Mouse (Mus musculus) urinary bladder, postnatal 4 days (tissue): ENCODE data around the gene Trap1.
"Not testable (repeated sequence)": the region's sequence is repeated elsewhere in the genome, so short reads cannot be mapped to it uniquely, and the experiment has no call there.

Source experiments
- DNase-seq, 2 experiments: peaks; one replicate each; pipeline ENCODE4 v3.0.0; 2021 to 2022; ENCODE audit warnings: low spot score in 2 of 2

Gene Trap1

DNA sequence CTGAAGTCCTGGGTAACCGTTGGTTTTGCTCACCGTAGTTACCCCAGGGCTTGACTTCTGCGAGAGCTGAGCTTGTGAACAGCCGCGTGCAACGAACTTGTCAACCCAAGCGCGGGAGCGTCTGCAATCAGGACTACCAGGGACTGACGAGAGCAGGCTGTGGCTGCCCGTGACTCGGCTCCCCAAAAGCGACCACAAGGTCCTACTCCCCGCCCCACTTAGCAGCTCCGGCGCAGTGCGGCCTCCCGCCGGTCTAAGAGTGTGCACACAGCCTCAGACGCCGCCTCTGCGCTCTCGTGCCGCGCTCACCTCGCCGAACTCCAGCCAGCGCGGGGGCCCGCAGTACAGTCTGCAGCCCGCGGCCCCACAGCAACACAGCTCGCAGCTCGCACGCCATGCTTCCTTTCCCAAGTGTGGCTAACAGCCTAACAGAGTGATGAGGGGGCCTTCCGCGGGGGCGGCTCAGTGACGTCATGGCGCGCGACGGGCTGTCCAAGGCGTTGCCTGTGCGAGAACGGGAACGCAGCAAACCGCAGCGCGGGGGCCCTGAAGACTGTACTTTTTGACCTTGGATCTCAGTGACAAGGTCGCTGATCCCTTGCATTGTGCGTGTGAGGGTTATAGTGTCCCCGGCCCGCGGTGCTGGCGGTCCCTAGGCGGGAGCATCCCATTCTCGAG, at the start of gene Trap1:
Trap1 (minus strand) TSS at position 444 of the 678 bp plus-strand sequence.
- peak; percentile 89 to 95 for DNase-seq

DNA sequence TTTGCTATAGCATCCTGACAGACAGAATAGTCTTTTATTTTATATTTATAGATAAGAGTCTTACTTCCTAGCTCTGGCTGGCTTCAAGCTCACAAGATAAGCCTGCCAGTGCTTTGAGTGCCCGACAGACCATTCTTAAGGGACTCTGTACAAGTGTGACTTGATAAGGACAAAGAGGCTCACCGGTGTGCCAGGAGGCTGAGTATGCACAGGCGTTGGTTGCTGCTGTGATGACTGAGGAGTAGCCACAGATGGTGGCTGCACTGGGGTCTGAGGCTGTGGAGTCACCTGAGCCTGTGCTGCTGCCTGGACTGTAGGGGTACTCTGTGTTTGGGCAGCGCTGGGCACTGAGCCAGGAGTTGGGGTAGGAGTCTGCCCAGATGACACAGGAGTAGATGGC, 39.4 kb upstream of the Trap1 start:
- DNase-seq: no peak

DNA sequence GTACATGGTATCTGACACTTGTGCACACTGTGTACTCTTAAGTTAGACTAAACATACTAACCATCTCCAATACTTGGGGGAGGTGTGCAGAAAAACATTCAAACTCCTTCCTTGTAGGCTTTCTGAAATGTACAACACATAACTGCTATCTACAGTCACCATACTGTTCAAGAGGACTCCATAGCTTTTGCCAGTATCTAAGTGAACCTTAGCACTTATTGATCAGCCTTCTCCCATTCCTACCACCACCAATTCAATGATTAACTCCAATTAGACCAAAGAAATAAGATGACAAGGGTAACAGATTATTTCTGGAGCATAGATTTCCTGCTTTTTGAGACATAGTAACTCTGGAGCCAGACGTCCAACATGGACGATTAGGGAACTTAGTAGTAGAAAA, 22.7 kb upstream of the Trap1 start:
- no peak for DNase-seq

DNA sequence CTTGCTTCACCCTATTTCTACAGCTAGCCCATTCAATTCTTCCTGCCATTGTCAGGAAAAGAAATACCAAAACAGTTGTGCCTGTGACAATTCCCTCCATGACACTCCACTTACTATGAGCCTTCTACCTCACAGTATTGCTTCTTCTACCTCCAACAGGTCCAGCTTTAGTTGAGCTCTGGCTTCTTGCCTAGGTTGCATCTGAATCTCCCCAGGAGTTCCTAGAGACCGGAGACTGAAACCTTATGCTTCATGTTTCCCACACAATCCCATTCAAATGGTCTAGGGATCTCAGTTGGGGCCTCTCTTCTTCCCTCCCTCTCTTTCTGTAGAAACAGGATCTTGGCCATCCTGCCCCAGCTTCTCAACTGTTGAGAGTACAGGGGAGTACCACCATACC, 19.9 kb upstream of the Trap1 start:
- no peak for DNase-seq

DNA sequence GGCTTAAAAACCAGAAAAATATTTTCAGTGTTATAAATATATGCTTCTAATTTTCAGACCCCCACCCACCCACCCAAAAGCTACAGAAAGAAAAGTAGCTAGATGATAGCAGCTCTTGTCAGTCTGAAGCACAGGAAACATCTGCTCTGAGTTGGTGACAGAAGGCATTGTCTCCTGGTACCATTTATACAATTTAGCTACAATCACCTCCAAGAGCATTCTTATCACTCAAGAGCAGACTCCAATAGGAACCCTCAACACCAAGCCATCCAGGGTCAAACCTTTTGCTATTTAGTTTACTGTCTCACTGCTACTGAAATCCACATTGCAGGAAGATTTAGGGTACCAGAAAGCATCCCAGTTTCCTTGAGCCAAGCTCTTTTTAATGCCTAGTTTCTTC, 19.3 kb upstream of the Trap1 start:
- DNase-seq: no peak

DNA sequence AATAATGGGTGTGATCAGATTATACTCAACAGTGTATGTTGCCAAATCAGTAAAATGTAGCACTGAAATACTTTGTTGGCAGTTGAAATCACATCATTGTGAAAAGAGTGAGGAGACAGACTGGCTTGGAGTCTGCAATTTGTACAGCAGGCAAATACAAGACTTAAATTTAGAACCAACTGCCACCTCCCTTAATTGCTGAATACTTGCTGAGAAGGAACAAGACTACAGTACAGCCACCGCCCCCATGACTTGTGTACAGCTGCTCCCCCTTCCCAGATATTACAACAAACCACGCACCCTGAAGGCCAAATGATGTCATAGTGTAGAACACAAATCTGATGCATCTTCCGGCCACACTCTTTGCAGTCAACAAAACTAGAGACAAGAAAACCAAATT, 18.5 kb upstream of the Trap1 start:
- no peak for DNase-seq

DNA sequence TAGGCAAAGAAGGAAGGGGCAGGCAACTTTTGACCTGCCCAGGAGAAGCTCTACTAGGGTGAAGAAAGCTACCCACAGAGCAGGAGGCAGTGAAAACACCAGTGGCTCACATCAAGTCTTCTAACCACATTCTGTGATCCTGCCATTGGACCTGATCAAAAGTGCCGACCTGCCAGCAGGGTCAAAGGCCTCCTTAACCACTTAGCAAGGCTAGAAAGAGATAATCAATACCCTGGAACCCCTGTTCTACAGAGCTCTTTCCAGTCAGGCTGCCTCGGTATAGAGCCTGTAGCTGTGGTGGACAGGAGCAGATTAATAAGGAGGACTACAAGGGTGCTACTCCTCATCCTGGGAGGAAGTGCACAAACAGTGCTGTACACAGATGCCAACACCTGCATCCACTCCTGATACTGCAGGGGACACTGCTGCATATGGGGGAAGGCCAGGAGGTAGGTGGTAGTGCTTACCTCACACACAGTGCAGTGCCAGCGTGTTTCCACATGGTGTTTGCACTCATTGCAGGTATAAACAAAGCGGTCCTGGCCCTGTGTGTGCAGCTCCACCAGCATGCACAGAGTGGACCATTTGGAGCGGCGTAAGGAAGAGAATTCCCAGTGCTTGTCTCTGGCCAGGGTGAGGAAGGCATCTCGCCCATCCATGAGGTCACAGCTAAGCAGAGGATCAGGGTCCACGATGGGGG, 9.7 kb upstream of the Trap1 start:
- no peak for DNase-seq

DNA sequence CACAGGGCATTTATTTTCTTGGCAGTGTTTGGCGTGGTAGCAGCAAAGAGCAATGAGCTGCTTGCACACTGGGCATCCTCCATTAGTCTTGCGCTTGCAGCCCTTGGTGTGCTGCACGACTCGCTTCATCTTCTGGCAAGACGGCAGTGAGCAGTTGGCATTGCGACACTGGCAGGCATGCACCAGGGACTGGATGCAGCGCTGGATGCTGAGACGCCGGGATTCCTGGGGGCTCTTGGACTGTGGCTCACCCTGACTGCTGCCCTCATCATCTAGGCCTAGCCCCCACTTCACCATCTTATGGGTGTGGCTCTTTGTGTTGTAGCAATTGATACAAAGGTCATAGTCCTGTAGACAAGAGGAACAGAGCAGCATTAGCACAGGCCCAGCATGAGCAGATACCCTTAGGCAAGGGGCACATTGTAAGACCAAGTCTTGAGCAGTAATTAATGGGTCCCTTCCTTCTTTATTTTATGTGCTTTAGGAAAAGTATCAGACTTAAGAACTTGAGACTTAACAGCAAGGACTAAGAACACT, 8.3 kb upstream of the Trap1 start:
- DNase-seq: no peak

DNA sequence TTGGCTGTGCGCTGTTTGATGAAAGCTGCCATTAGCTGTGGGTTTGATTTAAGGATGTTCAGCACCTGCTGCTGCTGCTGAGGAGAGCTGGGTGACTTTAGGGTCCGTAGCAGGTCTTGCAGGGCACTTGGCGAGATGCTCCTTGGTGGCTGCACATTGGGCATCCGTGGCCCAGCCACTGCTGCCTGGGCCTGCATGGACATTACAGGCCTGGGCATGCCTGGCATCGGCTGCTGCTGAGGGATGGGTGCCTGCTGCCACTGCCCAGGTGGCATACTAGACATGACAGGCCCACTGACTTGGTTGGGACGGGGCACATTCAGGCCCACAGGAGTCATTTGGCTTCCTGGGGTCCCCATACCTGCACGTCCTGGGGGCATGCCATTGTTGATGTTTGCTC, 7.4 kb upstream of the Trap1 start:
- DNase-seq: no peak

DNA sequence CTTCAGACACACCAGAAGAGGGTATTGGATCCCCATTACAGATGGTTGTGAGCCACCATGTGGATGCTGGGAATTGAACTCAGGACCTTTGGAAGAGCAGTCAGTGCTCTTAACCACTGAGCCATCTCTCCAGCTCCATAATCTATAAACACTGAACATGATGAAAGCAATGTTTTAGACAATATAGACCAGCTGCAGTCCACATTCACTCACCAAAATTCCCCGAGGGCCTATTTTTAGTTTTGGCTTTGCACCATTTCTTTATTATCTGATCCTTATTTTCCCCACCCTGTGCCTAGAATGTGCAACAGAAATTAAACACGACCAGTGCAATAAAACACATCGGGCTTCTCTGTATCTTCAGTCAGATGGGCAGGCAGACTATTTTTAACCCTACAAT, 2.8 kb upstream of the Trap1 start:
- DNase-seq: not testable (repeated sequence)

DNA sequence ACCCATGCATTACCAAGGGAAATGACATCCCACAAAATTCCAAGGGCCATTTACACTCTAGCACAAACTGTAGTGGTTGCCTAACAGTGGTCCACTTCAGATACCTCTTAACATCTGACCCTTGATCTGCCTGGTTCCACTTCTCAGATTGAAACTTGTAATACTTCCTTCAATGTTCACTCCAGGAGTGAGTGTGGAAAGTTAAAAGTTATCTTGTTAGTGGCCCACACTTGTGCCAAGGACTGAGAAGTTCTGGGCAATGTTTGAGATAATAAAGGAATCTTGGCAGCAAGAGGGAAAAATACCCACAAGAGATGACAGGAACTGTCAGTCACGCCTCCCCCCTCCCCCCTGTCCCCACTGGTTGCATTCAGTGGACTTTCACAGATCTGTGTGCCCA, 2.0 kb upstream of the Trap1 start:
- DNase-seq: no peak

DNA sequence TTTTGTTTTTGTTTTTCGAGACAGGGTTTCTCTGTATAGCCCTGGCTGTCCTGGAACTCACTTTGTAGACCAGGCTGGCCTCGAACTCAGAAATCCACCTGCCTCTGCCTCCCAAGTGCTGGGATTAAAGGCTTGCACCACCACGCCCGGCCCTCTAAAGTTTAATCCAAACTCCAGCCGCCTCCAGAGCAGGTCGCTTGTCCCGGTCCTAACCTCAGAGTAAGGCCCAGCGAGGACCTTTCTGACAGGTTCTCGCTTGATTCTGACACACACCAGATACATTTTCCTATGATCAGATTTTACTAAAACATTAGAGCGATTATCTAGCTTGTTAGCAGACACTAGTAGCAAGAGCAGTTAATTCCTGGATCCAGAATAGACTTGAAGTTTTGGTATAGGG, 675 bp upstream of the Trap1 start:
- not testable (repeated sequence) for DNase-seq

DNA sequence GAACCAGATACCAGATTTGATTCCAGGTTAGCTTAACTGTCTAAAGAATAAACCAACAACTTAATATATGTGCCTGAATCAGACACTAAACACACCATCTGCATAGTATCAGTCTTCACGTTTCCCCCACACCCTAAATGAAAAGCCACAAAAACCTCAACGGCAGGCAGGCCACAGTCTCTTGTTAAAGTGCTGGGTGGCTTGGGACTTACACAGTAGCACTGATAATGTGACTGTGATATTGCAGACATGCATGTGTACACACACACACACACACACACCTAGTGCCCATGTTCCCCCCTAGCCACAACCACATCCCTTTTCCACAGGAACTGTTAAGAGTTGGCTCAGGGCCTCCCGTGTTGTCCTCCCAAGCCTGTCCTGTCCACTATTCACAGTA, 2.8 kb downstream of the Trap1 start:
- no peak for DNase-seq

DNA sequence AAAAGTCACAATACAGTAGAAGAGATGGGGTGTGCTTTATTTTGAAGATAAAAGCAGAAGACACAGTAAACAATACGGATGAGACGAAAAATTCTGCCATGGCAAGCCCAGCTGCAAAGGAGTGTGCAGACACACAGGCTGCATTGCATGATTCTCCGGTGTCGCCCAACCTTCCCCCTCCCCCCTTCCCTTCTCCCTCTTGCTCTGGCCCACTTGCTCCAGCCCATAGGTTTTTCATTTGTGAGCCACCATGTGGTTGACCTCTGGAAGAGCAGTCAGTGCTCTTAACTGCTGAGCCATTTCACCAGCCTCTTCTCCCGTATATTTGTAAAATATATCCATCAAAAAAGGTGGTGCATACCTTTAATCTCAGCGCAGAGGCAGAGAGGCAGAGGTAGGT, 3.3 kb downstream of the Trap1 start:
- no peak for DNase-seq

DNA sequence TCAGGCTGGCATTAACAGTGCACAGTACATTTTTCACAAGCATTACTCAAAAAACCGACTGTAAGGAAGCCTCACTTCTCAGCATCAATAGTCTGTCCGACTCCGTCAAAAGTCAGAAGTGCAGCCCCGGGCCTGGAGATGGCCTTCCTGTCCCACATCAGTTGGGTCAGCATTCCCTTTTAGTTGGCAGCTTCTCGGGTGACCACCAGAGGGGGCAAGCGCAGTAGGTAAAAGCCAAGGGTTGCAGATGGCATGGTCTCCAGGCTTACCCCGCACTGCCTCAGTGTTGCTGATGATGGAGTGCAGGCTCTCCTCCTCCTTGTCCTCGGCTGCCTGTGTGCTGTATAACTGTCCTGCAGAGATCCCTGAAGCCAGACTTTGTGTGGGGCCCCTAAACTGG, 9.0 kb downstream of the Trap1 start:
- peak; percentile 43 to 69 for DNase-seq

DNA sequence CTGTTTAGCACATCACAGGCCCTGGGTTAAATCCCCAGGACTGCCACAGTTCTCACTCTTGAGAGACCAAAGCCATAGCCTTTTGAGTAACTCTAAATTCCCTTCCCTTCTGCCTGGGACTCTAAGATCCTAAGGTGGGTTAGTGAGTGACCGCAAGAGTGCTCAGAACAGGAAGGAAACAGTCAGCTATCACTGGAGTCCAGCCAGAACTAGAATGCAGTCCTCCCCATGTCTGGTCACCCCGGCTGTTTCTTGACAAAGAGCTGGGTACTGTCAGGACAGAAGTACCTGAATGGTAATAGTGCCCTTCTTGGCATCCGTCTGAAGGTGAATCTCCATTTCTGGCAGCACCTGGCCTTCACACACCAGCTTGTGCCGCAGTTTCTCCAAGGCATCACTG, 12.7 kb downstream of the Trap1 start:
- no peak for DNase-seq

DNA sequence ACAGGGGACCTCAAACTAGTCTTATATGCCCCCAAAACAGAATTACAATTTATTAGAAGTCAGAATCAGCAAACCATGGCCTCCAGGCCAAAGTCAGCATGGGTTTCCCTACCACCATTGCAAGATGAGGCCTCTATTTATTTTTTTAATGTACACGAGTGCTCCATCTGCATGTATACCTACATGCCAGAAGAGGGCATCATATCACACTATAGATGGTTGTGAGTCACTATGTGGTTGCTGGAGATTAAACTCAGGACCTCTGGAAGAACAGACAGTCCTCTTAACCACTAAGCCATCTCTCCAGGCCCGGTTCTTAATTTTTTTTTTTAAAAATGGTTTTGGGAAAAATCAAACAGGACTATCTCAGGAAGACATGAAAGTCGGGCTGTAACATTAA, 23.8 kb downstream of the Trap1 start:
- no peak for DNase-seq

DNA sequence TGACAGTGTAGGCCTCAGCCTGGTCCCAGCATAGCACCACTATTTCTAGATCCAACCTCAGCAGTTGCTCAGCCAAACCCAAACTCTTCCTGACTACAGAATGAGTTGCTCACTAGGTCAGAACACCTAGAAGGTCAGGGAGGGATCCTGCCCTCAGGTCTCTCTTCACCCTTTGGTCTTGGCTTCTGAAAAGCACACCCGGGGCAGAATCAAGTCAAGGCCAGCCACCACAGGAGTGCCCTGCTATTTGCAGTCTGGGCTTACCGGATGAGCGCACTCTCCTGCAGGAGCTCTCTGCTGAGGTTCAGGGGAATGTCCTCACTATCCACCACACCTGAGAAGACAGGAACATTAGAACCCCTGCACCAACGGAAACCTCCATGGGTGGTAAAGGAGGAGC, 25.0 kb downstream of the Trap1 start:
- no peak for DNase-seq

DNA sequence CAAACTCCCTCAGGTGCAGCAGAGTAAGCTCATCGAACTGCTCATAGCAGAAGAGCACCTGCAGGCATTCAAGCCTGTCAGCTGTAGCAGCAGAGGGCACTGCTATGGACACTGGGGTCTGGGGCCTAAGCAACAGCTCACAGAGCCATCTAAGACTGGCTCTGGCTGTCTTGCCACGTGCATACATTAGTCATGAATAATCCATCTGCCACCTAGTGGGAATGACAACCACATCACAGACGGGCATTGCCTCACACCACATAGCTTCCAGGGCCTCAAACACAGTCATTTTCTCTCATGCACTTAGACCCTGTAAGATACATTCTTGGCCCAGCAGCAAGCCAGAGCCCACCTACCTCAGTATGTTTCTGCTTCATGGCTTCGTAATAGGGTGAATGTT, 32.1 kb downstream of the Trap1 start:
- DNase-seq: no peak

DNA sequence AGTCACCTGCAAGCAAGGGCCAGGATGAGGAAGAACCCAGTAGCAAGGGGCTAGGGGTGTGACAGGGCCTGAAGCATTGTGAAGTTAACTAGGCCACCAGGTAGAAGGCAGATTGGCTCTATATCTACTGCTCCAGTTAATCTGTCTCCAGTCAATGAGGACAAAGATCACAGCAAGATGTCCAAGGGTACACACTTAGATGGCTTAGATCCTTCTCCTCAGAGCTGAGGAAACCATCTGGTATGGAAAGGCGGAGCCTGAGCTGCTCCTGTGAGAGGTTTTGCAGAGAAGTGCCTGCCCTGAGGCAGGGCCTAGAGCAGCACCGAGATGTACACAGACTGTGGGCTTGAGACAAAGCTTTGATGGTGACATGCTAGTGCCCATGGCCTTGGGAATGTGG, 33.5 kb downstream of the Trap1 start:
- no peak for DNase-seq

DNA sequence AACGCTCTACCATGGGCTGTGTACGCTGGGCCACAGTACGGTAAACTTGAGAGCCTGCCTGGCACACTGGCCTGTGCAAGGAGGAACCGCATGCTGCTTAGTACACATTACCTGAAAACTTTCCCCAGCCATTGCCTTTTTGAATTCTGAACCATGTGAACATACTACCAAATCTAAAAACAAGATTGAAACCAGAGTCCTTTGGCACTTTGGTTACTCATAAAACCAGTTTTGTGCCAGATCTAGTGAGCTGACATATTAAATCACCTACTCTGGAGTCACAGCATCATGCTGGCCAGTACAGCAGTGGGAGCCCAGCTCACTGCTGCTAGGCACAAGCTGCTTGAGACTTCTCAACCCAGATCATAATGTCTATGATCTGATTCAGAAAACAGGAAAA, 36.0 kb downstream of the Trap1 start:
- DNase-seq: no peak

DNA sequence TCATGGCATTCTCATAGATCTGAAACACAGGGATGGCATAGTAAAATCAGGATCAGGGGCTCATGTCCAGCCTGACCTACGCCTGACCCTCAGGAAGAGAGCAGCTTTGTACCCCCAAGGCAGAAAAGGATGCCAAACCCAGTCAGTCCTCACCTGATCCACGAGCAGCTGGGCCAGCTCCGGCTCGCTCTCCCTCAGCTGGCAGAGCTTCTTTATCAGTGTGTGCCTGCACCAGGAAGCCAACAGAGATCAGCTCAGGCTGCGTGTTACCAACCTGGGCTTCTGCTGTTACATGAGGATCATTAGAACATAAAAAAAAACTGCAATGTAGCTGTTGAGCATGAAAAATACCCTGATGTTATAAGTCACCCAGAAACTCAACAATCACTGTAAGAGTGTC, 37.4 kb downstream of the Trap1 start:
- DNase-seq: no peak

DNA sequence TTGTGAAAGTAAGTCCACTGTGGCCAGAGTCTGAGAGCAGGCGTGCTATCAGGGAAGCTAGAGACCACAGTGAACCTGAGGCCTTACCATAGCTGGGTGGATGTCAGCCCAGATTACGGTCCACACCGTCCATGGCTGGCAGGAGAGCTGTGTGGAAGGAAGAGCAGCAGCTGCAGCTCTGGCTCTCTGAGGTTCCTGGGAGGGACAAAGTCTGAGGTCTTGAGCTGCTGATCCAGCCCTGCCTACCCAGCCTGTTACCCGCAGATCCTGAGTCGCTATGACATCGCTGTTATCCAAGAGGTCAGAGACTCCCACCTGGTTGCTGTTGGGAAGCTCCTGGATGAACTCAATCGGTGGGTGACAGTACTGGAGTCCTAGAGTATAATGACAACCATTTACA, 39.9 kb downstream of the Trap1 start:
- DNase-seq: no peak

DNA sequence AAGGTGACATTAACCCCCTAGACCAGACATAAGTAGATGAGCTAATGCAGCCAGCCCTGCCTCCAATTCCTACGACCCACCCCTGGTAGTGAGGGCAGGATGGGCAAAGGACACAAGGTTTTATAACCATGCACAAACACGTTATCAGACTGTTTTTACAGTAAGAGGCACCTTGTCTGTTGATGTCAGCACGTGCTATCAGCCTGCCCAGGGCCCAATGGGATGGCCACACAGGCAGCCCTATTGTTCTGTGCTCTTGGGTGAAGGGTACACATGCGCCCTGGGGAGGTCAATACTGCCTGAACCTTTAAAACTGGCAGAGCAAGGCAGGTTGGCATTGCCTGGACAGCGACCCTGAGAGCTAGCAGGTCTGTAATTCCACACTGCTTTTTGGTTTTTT, 40.8 kb downstream of the Trap1 start, which contains the start of gene Dnase1:
Dnase1 (plus strand) TSS at position 136 of the 400 bp plus-strand sequence.
- no peak for DNase-seq
